Mouse (Mus musculus): ENCODE data around the gene Vps8. TPM values are rescaled to one million over a fixed set of nuclear protein-coding genes. Genes with fewer than 3 reads are reported as not detected.

The Vps8 gene
- total and polyA plus RNA-seq, 3 experiments: 13.6 to 17.6 (median 15.9) TPM

DNA sequence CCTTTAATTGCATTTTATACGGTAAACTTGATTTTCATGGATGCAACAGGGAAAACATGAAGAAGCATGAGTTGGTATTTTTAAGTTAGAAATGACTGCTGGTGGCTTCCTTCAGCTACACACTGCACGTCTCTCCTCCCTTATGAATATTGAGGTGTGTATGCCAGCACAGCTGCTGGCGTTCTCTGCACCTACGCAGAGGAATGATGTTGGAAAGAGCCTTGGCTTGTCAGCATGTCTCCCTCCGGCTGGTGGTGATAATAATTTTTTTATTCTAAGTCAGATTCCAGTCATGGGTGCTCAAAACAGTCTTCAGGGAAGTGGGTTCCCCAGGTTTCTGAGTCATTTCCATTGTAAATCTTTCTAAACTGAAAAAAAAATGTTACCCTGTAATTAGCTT, 25.5 kb downstream of the Vps8 start:
- no peak overlapping the region for H3K4me3 ChIP-seq (replicated peaks in 1 of 3; ENCODE audit: low read depth in 2 of 3, low read length in 2 of 3, poor library complexity in 1 of 3)
- no peaks in the 10 kb centered on the region for H3K79me2 ChIP-seq (replicated peaks; ENCODE audit: control insufficient read depth, extremely low read depth, insufficient read depth, poor library complexity, severe bottlenecking)
- H3K36me3 ChIP-seq (replicated peaks in 1 of 2; ENCODE audit: control insufficient read depth in 1 of 2, insufficient read depth in 1 of 2, low read length in 1 of 2): peaks cover 2 to 36% of the 10 kb centered on the region in 2 experiments
- H3K9me3 ChIP-seq (replicated peaks; ENCODE audit: low read length): no peaks in the 10 kb centered on the region
- in situ Hi-C loops (cut with MboI; ENCODE audit: low pct_ligation_motif_present, low pct_unique_long_range_greater_than_20kb, low sequenced_read_pairs) (no loop called here), dilution Hi-C loops (cut with MboI; ENCODE audit: extremely low pct_ligation_motif_present, extremely low pct_unique_long_range_greater_than_20kb, low sequenced_read_pairs) (no loop called here)
- H3K27me3 ChIP-seq (replicated peaks): no peaks in the 10 kb centered on the region
- H3K4me2 ChIP-seq (ENCODE audit: insufficient read depth, low read depth, poor library complexity, severe bottlenecking): no peak overlapping the region
- no peak for DNase-seq (ENCODE audit: extremely low read depth)
- H3K9ac ChIP-seq (ENCODE audit: insufficient read depth, low read depth): no peak overlapping the region
- TF ChIP-seq E2F4 (IDR thresholded peaks at IDR 0.05; ENCODE audit: insufficient replicate concordance, low read depth, low read length): no peak
- no peak for TF ChIP-seq ZC3H11A (IDR thresholded peaks at IDR 0.05; ENCODE audit: low read depth, low read length)
- no peak for TF ChIP-seq MAX (IDR thresholded peaks at IDR 0.05; ENCODE audit: low read length)
- TF ChIP-seq ELF1 (IDR thresholded peaks at IDR 0.05; ENCODE audit: low read depth, low read length): no peak
- TF ChIP-seq MAZ (IDR thresholded peaks at IDR 0.05; ENCODE audit: low read depth, low read length): no peak
- no peak for TF ChIP-seq EP300 (IDR thresholded peaks at IDR 0.05; ENCODE audit: low read length)
- no peak for TF ChIP-seq MEF2A (IDR thresholded peaks at IDR 0.05; ENCODE audit: borderline replicate concordance, low read depth, low read length)
- H3K4me1 ChIP-seq (ENCODE audit: control insufficient read depth in 1 of 2, insufficient read depth in 2 of 2): peaks cover 4 to 24% of the 10 kb centered on the region in 2 experiments; a peak in 3 of 4 replicates
- no peak overlapping the region for H3K27ac ChIP-seq (ENCODE audit: insufficient read depth, low read depth)

DNA sequence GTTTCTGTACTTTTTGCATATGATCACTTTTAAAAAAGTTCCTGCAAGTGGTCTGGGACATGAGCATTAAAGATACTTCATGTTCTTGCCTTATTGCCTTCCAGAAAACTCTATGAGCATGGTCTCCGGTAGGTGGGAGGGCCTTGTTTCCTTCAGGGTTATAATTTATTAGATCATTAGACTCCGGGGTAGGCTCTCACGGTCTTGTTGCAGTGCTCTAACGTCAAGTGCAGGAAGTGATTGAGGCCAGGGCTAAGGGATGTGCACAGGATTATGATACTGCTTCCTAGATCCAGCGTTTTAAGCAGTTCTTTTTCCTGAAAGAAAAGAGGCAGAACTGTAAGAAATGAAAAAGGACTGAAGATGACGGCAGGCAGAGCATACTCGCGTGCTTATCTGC, 27.0 kb downstream of the Vps8 start:
- peaks cover 2 to 17% of the 10 kb centered on the region in 2 experiments; a peak in 3 of 4 replicates for H3K4me1 ChIP-seq (ENCODE audit: control insufficient read depth in 1 of 2, insufficient read depth in 2 of 2)
- no peak for TF ChIP-seq TBP (conservative IDR thresholded peaks at IDR 0.05; ENCODE audit: low read depth, low read length)
- TF ChIP-seq POLR2A (IDR thresholded peaks at IDR 0.05; ENCODE audit: low read depth, low read length): no peak
- TF ChIP-seq ETS1 (conservative IDR thresholded peaks at IDR 0.05; ENCODE audit: low read depth, low read length): no peak
- TF ChIP-seq E2F4 (IDR thresholded peaks at IDR 0.05; ENCODE audit: insufficient replicate concordance, low read depth, low read length): no peak
- TF ChIP-seq ZC3H11A (IDR thresholded peaks at IDR 0.05; ENCODE audit: low read depth, low read length): no peak
- TF ChIP-seq EP300 (IDR thresholded peaks at IDR 0.05; ENCODE audit: low read length): no peak
- TF ChIP-seq ZNF384 (IDR thresholded peaks at IDR 0.05; ENCODE audit: low read depth, low read length): no peak
- TF ChIP-seq RAD21 (IDR thresholded peaks at IDR 0.05; ENCODE audit: low read depth, low read length): no peak
- no peak for TF ChIP-seq JUND (conservative IDR thresholded peaks at IDR 0.05; ENCODE audit: low read depth, low read length)
- H3K4me2 ChIP-seq (ENCODE audit: insufficient read depth, low read depth, poor library complexity, severe bottlenecking): no peak overlapping the region
- H3K4me3 ChIP-seq (replicated peaks in 1 of 3; ENCODE audit: low read depth in 2 of 3, low read length in 2 of 3, poor library complexity in 1 of 3): no peak overlapping the region
- dilution Hi-C loops (cut with MboI; ENCODE audit: extremely low pct_ligation_motif_present, extremely low pct_unique_long_range_greater_than_20kb, low sequenced_read_pairs) (no loop called here), in situ Hi-C loops (cut with MboI; ENCODE audit: low pct_ligation_motif_present, low pct_unique_long_range_greater_than_20kb, low sequenced_read_pairs) (no loop called here)
- no peaks in the 10 kb centered on the region for H3K9me3 ChIP-seq (replicated peaks; ENCODE audit: low read length)
- DNase-seq (ENCODE audit: extremely low read depth): no peak
- H3K9ac ChIP-seq (ENCODE audit: insufficient read depth, low read depth): no peak overlapping the region
- no peaks in the 10 kb centered on the region for H3K27me3 ChIP-seq (replicated peaks)
- H3K36me3 ChIP-seq (replicated peaks in 1 of 2; ENCODE audit: control insufficient read depth in 1 of 2, insufficient read depth in 1 of 2, low read length in 1 of 2): peaks cover 0 to 32% of the 10 kb centered on the region in 2 experiments
- no peak overlapping the region for H3K27ac ChIP-seq (ENCODE audit: insufficient read depth, low read depth)
- no peaks in the 10 kb centered on the region for H3K79me2 ChIP-seq (replicated peaks; ENCODE audit: control insufficient read depth, extremely low read depth, insufficient read depth, poor library complexity, severe bottlenecking)

DNA sequence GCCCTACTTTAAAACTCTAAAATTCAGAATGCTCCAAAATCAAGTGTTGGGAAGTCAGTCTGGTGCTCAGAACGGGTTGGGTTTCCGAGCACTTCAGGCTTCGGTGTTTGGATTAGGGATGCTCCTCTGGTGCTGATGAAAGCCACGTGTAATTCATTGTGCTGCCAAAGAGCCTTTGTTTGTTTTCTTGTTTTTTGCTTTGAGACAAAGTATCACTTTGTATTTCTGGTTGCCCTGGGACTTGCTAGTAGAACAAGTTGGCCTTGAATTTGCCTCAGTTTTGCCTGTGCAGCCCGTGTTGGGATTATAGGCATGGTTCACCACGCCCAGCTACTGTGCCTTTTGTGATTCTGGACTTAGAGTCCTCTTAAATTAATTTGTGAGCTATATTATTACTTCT, 29.7 kb downstream of the Vps8 start:
- in situ Hi-C loops (cut with MboI; ENCODE audit: low pct_ligation_motif_present, low pct_unique_long_range_greater_than_20kb, low sequenced_read_pairs): no loop called here
- no peaks in the 10 kb centered on the region for H3K27me3 ChIP-seq (replicated peaks)
- no peak for DNase-seq (ENCODE audit: extremely low read depth)
- H3K36me3 ChIP-seq (replicated peaks in 1 of 2; ENCODE audit: control insufficient read depth in 1 of 2, insufficient read depth in 1 of 2, low read length in 1 of 2): peaks cover 7 to 45% of the 10 kb centered on the region in 2 experiments
- no peak overlapping the region for H3K27ac ChIP-seq (ENCODE audit: insufficient read depth, low read depth)
- no peaks in the 10 kb centered on the region for H3K4me1 ChIP-seq (ENCODE audit: control insufficient read depth in 1 of 2, insufficient read depth in 2 of 2)
- H3K79me2 ChIP-seq (replicated peaks; ENCODE audit: control insufficient read depth, extremely low read depth, insufficient read depth, poor library complexity, severe bottlenecking): no peaks in the 10 kb centered on the region
- no peak overlapping the region for H3K4me3 ChIP-seq (replicated peaks in 1 of 3; ENCODE audit: low read depth in 2 of 3, low read length in 2 of 3, poor library complexity in 1 of 3)
- H3K4me2 ChIP-seq (ENCODE audit: insufficient read depth, low read depth, poor library complexity, severe bottlenecking): no peak overlapping the region
- dilution Hi-C loops (cut with MboI; ENCODE audit: extremely low pct_ligation_motif_present, extremely low pct_unique_long_range_greater_than_20kb, low sequenced_read_pairs): no loop called here
- no peak overlapping the region for H3K9ac ChIP-seq (ENCODE audit: insufficient read depth, low read depth)
- H3K9me3 ChIP-seq (replicated peaks; ENCODE audit: low read length): no peaks in the 10 kb centered on the region
- TF ChIP-seq ZMIZ1 (IDR thresholded peaks at IDR 0.05; ENCODE audit: low read depth, low read length) (no peak), CHD2 (IDR thresholded peaks at IDR 0.05; ENCODE audit: low read length) (no peak), NELFE (IDR thresholded peaks at IDR 0.05; ENCODE audit: low read depth, low read length) (no peak), SMC3 (IDR thresholded peaks at IDR 0.05; ENCODE audit: low read depth, low read length) (no peak), JUN (IDR thresholded peaks at IDR 0.05; ENCODE audit: insufficient read depth, low read depth, low read length) (no peak), NRF1 (IDR thresholded peaks at IDR 0.05; ENCODE audit: low read depth, low read length) (no peak), POLR2A (IDR thresholded peaks at IDR 0.05; ENCODE audit: low read depth, low read length) (no peak), IRF4 (IDR thresholded peaks at IDR 0.05; ENCODE audit: low read depth, low read length) (no peak), RAD21 (IDR thresholded peaks at IDR 0.05; ENCODE audit: low read depth, low read length) (no peak), POLR2AphosphoS2 (IDR thresholded peaks at IDR 0.05; ENCODE audit: low read depth, low read length) (no peak)

All from CH12.LX (cell line).